Mouse (Mus musculus) R1 (cell line): ENCODE measurements around the gene Agrp.
A peak's percentile ranks its signal among the peaks of the same experiment; 100 is the strongest.

Source experiments
- DNase-seq: peaks from one replicate; pipeline ENCODE4 v3.0.0-alpha.2; 2018; ENCODE audit warnings: low read depth, low spot score

Agrp gene

GRCm38 (mm10) chr8:105550083-105550482 is 87.1 kb downstream of the Agrp start:
- DNase-seq: no peak

DNA sequence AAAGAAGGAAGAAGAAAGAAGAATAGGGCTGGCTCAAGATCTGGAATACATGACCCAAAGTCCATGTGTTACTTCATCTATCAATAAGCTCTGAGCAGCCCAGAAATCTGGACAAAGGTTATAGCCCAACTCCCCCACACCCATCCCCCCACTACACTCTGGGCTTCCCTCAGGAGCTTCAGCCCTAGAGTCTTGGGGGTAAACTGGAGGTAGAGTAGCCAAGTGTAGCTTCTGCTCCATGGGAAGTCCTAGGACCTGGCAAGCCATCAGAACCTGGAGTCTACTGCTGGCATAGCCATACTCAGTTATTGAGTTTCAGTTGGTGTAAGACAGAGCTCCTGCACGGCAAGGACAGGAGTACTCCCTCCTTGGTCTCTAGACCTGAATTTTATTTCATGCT is 87.7 kb downstream of the Agrp start:
- DNase-seq: no peak

DNA sequence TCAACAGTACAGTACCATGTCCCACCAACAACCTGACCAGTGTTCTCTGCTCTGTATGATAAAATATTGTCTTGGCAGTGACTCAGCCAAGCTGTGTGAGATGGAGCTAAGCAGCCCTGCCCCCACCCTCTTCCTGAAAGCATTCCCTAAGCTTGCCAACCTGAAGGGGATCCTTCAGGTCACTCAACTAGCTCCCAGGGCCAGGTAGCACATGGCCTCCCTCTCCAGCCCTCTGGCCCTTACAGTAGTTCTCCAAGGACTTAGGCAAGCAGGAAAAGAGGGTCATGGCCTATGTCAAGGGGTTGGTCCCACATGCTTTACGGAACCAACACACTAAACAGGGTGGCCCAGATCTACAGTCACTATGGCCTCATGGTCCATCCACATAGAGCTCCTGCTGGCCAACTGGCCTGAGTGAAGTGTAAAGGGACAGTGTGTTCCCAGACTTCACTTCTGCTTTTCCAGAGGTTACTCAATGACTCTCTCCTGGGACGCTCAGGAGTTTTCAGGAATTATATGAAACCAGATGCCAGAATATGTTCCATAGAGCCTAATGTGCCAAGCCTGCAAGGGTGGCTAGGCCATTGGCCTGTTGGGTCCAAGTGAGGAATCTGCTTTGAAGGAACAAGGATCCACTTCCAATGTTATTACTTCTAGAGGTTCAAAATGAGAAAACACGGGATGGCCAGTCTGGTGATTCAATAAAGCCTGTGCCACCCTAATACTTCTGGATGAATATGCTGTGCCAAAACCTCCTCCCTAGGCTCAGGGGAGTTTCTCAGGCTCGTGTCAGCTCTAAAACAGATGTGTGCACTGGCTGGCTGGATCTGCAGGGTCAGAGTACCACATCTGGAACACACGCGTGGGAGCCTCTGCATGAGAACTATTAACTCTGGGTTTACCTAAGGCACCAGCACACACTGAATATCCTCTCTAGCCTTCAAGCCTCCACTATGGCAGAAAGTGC is 90.5 kb downstream of the Agrp start:
- DNase-seq: no peak

- no peak for DNase-seq
Observed at GRCm38 (mm10) chr8:105545249-105545648, 91.9 kb downstream of the Agrp start.

GRCm38 (mm10) chr8:105544544-105545205 is 92.5 kb downstream of the Agrp start:
- DNase-seq: no peak

- no peak for DNase-seq
Observed at GRCm38 (mm10) chr8:105543703-105544102, 93.5 kb downstream of the Agrp start.

DNA sequence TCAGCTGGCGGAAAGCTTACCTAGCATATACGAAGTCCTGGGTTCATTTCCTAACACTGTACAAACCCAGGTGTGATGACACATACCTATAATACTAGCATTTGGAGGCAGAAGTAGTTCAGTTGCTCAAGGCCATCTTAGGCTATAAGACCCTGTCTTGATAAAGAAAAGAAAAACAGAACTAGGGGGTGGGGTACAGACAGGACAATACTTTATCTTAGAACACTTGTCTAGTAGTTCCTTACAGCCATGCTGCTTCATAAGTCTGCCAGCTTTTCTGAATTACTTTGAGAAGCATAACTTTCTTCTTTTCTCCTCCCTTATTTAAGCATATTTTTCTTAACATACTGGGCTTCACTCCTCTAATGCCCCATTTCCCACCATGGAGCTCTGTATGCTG is 94.4 kb downstream of the Agrp start:
- DNase-seq: no peak

DNA sequence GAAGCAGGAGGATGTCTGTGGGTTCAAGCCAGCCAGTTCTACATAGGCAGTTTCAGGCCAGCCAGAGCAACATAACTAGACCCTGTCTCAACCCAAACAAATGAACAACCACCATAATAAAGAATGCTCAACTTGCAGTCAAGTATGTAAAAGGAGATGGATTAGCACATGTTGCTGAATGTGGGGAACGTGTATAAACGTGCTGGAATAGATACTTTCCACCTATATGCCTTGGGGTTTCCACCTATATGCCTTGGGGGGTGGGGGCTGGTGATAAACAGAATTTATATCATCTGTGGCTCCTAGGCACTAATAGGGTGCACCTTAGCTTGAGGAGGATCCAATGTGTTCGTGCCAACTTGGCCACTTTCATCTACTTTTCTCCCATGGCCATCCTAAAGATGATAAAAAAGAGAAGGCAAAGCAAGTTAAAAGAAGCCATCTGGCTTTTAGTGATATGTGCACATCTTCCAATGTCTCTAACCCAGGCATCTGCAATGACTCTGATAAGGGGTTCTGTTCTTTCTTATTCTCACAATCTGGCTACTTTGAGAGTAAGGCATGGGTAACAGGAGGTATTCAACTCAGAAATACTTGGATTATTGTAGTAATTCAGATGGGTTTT is 95.0 kb downstream of the Agrp start:
- DNase-seq: no peak

GRCm38 (mm10) chr8:105538940-105539339 is 98.3 kb downstream of the Agrp start:
- DNase-seq: no peak

- DNase-seq: no peak
Observed at GRCm38 (mm10) chr8:105537011-105537677, 100.0 kb downstream of the Agrp start.

GRCm38 (mm10) chr8:105536546-105536945 is 100.6 kb downstream of the Agrp start:
- no peak for DNase-seq

DNA sequence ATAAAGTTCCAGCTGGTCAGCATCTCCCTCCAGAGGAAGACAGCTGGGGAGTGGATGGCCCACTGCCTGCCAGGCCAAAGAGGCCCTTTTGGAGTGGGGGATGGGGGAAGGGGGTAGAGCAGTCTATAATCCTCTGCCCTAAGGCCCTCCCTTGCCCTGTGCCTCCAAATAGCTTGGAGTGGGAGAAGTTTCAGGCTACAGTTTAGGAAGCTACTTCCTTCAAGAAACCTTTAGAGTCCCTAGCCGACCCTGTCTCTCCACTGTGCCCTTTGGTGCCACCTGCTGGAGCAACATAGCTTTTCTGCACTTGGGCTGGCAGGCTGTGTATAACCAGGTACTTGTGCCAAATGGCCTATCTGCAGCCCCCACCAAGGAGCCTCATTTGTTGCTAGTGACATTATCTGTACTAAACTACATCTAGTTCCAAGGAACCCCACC is 103.3 kb downstream of the Agrp start:
- DNase-seq: peak; percentile 67

DNA sequence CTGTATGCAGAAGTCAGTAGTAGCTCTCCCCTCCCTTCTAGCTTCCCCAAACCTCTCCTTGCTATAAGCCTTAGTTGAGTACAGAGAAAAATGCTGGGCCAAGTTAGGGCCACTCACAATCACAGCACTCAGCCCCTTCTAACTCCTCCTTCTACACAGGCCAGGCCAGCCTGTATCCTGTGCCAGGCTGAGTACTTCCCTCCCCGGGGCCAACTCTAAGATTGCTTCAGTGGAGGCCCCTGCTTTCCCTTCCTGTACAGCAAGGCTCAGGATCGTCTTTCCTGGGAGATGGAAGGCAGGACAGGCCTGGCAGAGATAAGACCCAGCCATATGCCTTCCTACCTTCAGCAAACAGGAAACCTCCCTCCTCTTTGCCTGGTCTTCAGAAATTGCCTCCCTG is 103.8 kb downstream of the Agrp start:
- DNase-seq: no peak

GRCm38 (mm10) chr8:105531774-105532173 is 105.4 kb downstream of the Agrp start:
- peak; percentile 56 for DNase-seq

- no peak for DNase-seq
Observed at GRCm38 (mm10) chr8:105529271-105529670, 107.9 kb downstream of the Agrp start.

- no peak for DNase-seq
Observed at GRCm38 (mm10) chr8:105528206-105528605, 109.0 kb downstream of the Agrp start.

DNA sequence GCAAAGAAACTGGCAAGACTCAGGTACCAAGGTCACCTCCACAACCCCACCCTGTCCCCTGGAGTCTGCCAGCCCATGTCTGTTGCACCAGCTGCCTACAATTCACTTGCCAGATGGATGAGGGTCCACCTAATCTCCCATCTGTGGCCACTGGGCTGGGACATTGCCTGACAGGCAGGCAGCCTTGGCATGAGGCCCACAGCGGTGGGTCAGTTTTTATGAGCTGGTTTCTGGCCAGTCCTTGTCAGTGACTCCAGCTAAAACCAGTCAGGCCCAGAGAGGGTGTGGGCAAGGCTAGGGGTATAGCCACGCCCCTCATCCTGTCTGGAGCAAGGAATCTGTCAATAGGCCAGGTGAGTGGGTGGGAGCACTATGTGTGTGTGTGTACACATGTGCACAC is 110.1 kb downstream of the Agrp start:
- no peak for DNase-seq

GRCm38 (mm10) chr8:105522890-105523289 is 114.3 kb downstream of the Agrp start:
- no peak for DNase-seq

GRCm38 (mm10) chr8:105521995-105522769 is 115.0 kb downstream of the Agrp start:
- no peak for DNase-seq

GRCm38 (mm10) chr8:105521061-105521460 is 116.1 kb downstream of the Agrp start:
- no peak for DNase-seq

GRCm38 (mm10) chr8:105520521-105520920 is 116.7 kb downstream of the Agrp start:
- DNase-seq: no peak
